In genomic region chr17:74711627-74712026, GRCm38 (mm10) we compare ENCODE assay signal across 20 mouse cellular contexts. TPM values are rescaled to one million over a fixed set of nuclear protein-coding genes. Genes with fewer than 3 reads are reported as not detected.
DNase-seq lines count a peak whose midpoint lies in the region; ATAC-seq and TF ChIP-seq lines count a peak whose summit lies in the region.
"Had no signal": no experiment of that assay in that cellular context is flagged by ENCODE, and none has a peak within 500 bp of the region (broad histone marks: within the 10 kb centered on the region; RNA-seq: fewer than 3 reads in every experiment).

No protein-coding gene starts in this region.

- 46% methylated on average over 8 of the region's 8 CpGs for WGBS in liver, embryonic 11.5 days
- 32% methylated on average over 8 of the region's 8 CpGs for WGBS in liver, embryonic 16.5 days (ENCODE audit: insufficient replicate concordance)

- no peak overlapping the region for H3K4me3 ChIP-seq in liver, embryonic 11.5 days (ENCODE audit: low read depth, low read length)
- no peak overlapping the region for H3K4me3 ChIP-seq in embryonic fibroblast, embryonic 13.5 days (ENCODE audit: insufficient read depth, low read length)
- H3K4me3 ChIP-seq in liver, embryonic 16.5 days (ENCODE audit: low read depth, low read length), result no peak overlapping the region
- H3K4me3 ChIP-seq: gastrocnemius, adult 2 months; heart, embryonic 12.5 days; stomach, embryonic 15.5 days had no signal

- no peak overlapping the region for H3K4me2 ChIP-seq in liver, embryonic 11.5 days
- no peak overlapping the region for H3K4me2 ChIP-seq in liver, embryonic 16.5 days (ENCODE audit: low read depth, low read length)
- H3K4me2 ChIP-seq: heart, embryonic 12.5 days; hindbrain, embryonic 14.5 days; stomach, embryonic 15.5 days had no signal

- no peak for TF ChIP-seq POLR2A in embryonic fibroblast, embryonic 13.5 days (IDR thresholded peaks at IDR 0.05; ENCODE audit: low read depth, low read length)

- H3K9me3 ChIP-seq in liver, embryonic 11.5 days (ENCODE audit: control insufficient read depth, low read length), result no peaks in the 10 kb centered on the region
- H3K9me3 ChIP-seq in liver, embryonic 16.5 days (replicated peaks; ENCODE audit: control insufficient read depth, low read length), result no peaks in the 10 kb centered on the region
- H3K9me3 ChIP-seq: heart, embryonic 12.5 days; stomach, embryonic 15.5 days had no signal

- no peak overlapping the region for H3K9ac ChIP-seq in liver, embryonic 11.5 days (ENCODE audit: low read depth, low read length)
- no peak overlapping the region for H3K9ac ChIP-seq in liver, embryonic 16.5 days (ENCODE audit: low read depth, low read length)
- H3K9ac ChIP-seq: forebrain, postnatal 0 days; heart, embryonic 12.5 days; hindbrain, embryonic 14.5 days; stomach, embryonic 15.5 days had no signal

- H3K27ac ChIP-seq in liver, embryonic 11.5 days (ENCODE audit: low read depth, low read length), result no peak overlapping the region
- peak overlapping the region; percentile 99 for H3K27ac ChIP-seq in embryonic fibroblast, embryonic 13.5 days (ENCODE audit: insufficient read depth, low read length)
- H3K27ac ChIP-seq in liver, embryonic 16.5 days (ENCODE audit: low read length), result no peak overlapping the region
- H3K27ac ChIP-seq: gastrocnemius, adult 2 months; hindbrain, embryonic 14.5 days; stomach, embryonic 15.5 days had no signal

- H3K27me3 ChIP-seq in liver, embryonic 11.5 days (replicated peaks; ENCODE audit: control insufficient read depth, insufficient read depth, low read length), result no peaks in the 10 kb centered on the region
- H3K27me3 ChIP-seq in liver, embryonic 16.5 days (ENCODE audit: control insufficient read depth, insufficient read depth, low read depth, low read length), result no peaks in the 10 kb centered on the region
- H3K27me3 ChIP-seq: stomach, embryonic 15.5 days had no signal

- H3K4me1 ChIP-seq in liver, embryonic 11.5 days (replicated peaks; ENCODE audit: control insufficient read depth, insufficient read depth, low read length), result peaks cover 3% of the 10 kb centered on the region; the same call in 1 of the 2 replicates
- H3K4me1 ChIP-seq in embryonic fibroblast, embryonic 13.5 days (ENCODE audit: control insufficient read depth, insufficient read depth, low read length), result peaks cover 7% of the 10 kb centered on the region
- H3K4me1 ChIP-seq in liver, embryonic 16.5 days (ENCODE audit: control insufficient read depth, low read depth, low read length), result peaks cover 5% of the 10 kb centered on the region
- H3K4me1 ChIP-seq: heart, embryonic 12.5 days; stomach, embryonic 15.5 days had no signal

- no peak for TF ChIP-seq CTCF in embryonic fibroblast, embryonic 13.5 days (IDR thresholded peaks at IDR 0.05; ENCODE audit: borderline replicate concordance, insufficient read depth, low read length)

- no peak for DNase-seq in liver, embryonic 11.5 days (ENCODE audit: low spot score)
- no peak for DNase-seq in liver
- no peak for DNase-seq in lung, postnatal 4 days
- DNase-seq in cerebellum, adult 11-12 months, result no peak
- no peak for DNase-seq in adrenal gland, adult (ENCODE audit: inconsistent age in 2 of 2, low spot score in 1 of 2)
- DNase-seq: adrenal gland, postnatal 10 days; B cell, adult 2 months; cerebellum, adult 2 months; forebrain, postnatal 0 days; gastrocnemius, adult 2 months; heart, postnatal 14 days; kidney, adult 11 months; layer of hippocampus, postnatal 36 days; lung, postnatal 10 days; thymus, adult 18-20 months had no signal

- H3K36me3 ChIP-seq in liver, embryonic 11.5 days (ENCODE audit: control insufficient read depth, insufficient read depth, low read length), result no peaks in the 10 kb centered on the region
- H3K36me3 ChIP-seq in liver, embryonic 16.5 days (ENCODE audit: control insufficient read depth, insufficient read depth), result no peaks in the 10 kb centered on the region
- H3K36me3 ChIP-seq: heart, embryonic 12.5 days; stomach, embryonic 15.5 days had no signal

- peak; percentile 30; the same call in 1 of the 2 replicates for ATAC-seq in liver, embryonic 11.5 days (replicated peaks; ENCODE audit: low FRiP score)
- peak; percentile 23; the same call in 1 of the 2 replicates for ATAC-seq in liver, embryonic 16.5 days (ENCODE audit: low read depth)
- ATAC-seq: forebrain, postnatal 0 days had no signal

RNA-seq across cellular contexts. Expression of gene Ttc27, which starts 5.9 kb away (rescaled TPM):
- polyA plus RNA-seq in liver, embryonic 11.5 days (2014; fragmentation: Nextera tagmentation; extraction: Ambion mirVana), result 37.6 and 40.4 TPM in 2 replicates
- polyA plus RNA-seq in embryonic fibroblast, embryonic 13.5 days (2011; ENCODE audit: insufficient read length, low read depth, missing spikeins), result 23.7 and 25.6 TPM in 2 replicates
- polyA plus RNA-seq in liver, embryonic 16.5 days (2015; fragmentation: Nextera tagmentation; extraction: Ambion mirVana), result 10.7 and 11.5 TPM in 2 replicates
